In genomic region chr8:111619936-111620335, GRCm38 (mm10) we compare ENCODE assay signal across 11 mouse cellular contexts. TPM values are rescaled to one million over a fixed set of nuclear protein-coding genes. Genes with fewer than 3 reads are reported as not detected.
DNase-seq lines count a peak whose midpoint lies in the region; ATAC-seq lines count a peak whose summit lies in the region.
"Had no signal": no experiment of that assay in that cellular context is flagged by ENCODE, and none has a peak within 500 bp of the region (broad histone marks: within the 10 kb centered on the region; RNA-seq: fewer than 3 reads in every experiment).

No protein-coding gene starts in this region.

- peak; percentile 56 for DNase-seq in gastrocnemius, postnatal 25 days
- DNase-seq in gastrocnemius, postnatal 36 days: no peak
- DNase-seq in lung, postnatal 25 days (ENCODE audit: low spot score): peak; percentile 32
- no peak for DNase-seq in lung, postnatal 10 days
- peak; percentile 40 for DNase-seq in heart, postnatal 25 days (ENCODE audit: low spot score)
- DNase-seq in B cell, adult 2 months: no peak
- DNase-seq in right cerebral cortex, postnatal 14 days: no peak
- DNase-seq: cerebellum, adult 11 months; liver had no signal

- peak; percentile 80 for ATAC-seq in common myeloid progenitor, adult 5-6 weeks (replicated peaks; ENCODE audit: low read depth, poor library complexity, severe bottlenecking)
- ATAC-seq: forebrain, embryonic 13.5 days had no signal

- intact Hi-C loops in gastrocnemius, postnatal 36 days (cut with DNase I): no loop called here
- intact Hi-C loops in heart, postnatal 25 days (cut with DNase I): loop anchor here (2.0 kb wide), 1 partner anchor 15 kb away; no protein-coding TSS in a partner anchor

RNA-seq across cellular contexts. Expression of gene Ldhd, which starts 10.2 kb away (rescaled TPM):
- 10 to 100 TPM; 31.7 to 33.6 TPM for total RNA-seq in gastrocnemius, postnatal 25 days (2021)
- total RNA-seq in gastrocnemius, postnatal 36 days (2021): 10 to 100 TPM; 32.4 to 34.9 TPM
- 0.32 and 0.87 TPM in 2 replicates for total RNA-seq in common myeloid progenitor, adult 5-6 weeks (2017)
- 10 to 100 TPM; 25.1 to 28.1 TPM for total RNA-seq in heart, postnatal 25 days (2021)

RNA-seq across cellular contexts. Expression of gene Zfp1, which starts 23.3 kb away (rescaled TPM):
- 1 to 10 TPM; 5.3 to 6.8 TPM for total RNA-seq in gastrocnemius, postnatal 25 days (2021)
- total RNA-seq in gastrocnemius, postnatal 36 days (2021): 1 to 10 TPM; 6.8 to 9.2 TPM
- total RNA-seq in common myeloid progenitor, adult 5-6 weeks (2017): 9.8 and 13.0 TPM in 2 replicates
- total RNA-seq in heart, postnatal 25 days (2021): 1 to 10 TPM; 7.4 to 7.5 TPM

Comparison
In these comparisons a context has a peak if more than half of its experiments do, and no peak if none do; other contexts are left out.
1. DNase-seq: peak in gastrocnemius, postnatal 25 days (single experiment), lung, postnatal 25 days (single experiment) and heart, postnatal 25 days (single experiment); none in gastrocnemius, postnatal 36 days (0 of 2), lung, postnatal 10 days (single experiment), B cell, adult 2 months (0 of 2) and right cerebral cortex, postnatal 14 days (single experiment).
2. RNA of gene Ldhd, which starts 10.2 kb away (total RNA-seq): 32.4 to 34.9 TPM in gastrocnemius, postnatal 36 days, 31.7 to 33.6 TPM in gastrocnemius, postnatal 25 days and 25.1 to 28.1 TPM in heart, postnatal 25 days; 0.32 to 0.87 TPM in common myeloid progenitor, adult 5-6 weeks; every median in the first group is over 10 times any median in the second.